Mouse (Mus musculus) hindbrain, embryonic 15.5 days (tissue): ENCODE measurements around the gene Ppp6r2. TPM values are rescaled to one million over a fixed set of nuclear protein-coding genes. Genes with fewer than 3 reads are reported as not detected.

Experiments used
- ATAC-seq: fragments of 200-750 bp; cut with Nextera tagmentation; 2 replicates; pipeline ENCODE4 v1.8.0; 2017; ENCODE audit warnings: low read depth, moderate number of reproducible peaks, moderate TSS enrichment; ENCODE audit not compliant: low FRiP score
- H3K27ac ChIP-seq: fragments of 300-500 bp; sonication (generic); replicated peaks from 2 replicates; pipeline ENCODE4 v1.5.1; 2015; ENCODE audit warnings: mild to moderate bottlenecking, inconsistent platforms
- H3K27me3 ChIP-seq: fragments of 300-500 bp; sonication (generic); 2 replicates; pipeline ENCODE4 v1.6.1; 2015; ENCODE audit warnings: control low read depth, inconsistent platforms
- H3K36me3 ChIP-seq: fragments of 300-500 bp; sonication (generic); 2 replicates; pipeline ENCODE4 v1.6.1; 2015; ENCODE audit warnings: control low read depth, inconsistent platforms
- H3K4me1 ChIP-seq: fragments of 300-500 bp; sonication (generic); replicated peaks from 2 replicates; pipeline ENCODE4 v1.6.1; 2015; ENCODE audit warnings: control low read depth, inconsistent platforms
- H3K4me2 ChIP-seq: fragments of 300-500 bp; sonication (generic); 2 replicates; pipeline ENCODE4 v1.6.1; 2015; ENCODE audit warnings: moderate library complexity, mild to moderate bottlenecking, inconsistent platforms
- H3K4me3 ChIP-seq: fragments of 300-500 bp; sonication (generic); 2 replicates; pipeline ENCODE4 v1.5.1; 2015; ENCODE audit warnings: mild to moderate bottlenecking, inconsistent platforms
- H3K9ac ChIP-seq: fragments of 300-500 bp; sonication (generic); 2 replicates; pipeline ENCODE4 v1.6.1; 2015; ENCODE audit warnings: inconsistent platforms
- H3K9me3 ChIP-seq: fragments of 300-500 bp; sonication (generic); 2 replicates; pipeline ENCODE4 v1.6.1; 2016; ENCODE audit warnings: control low read depth, inconsistent platforms
- WGBS: fragments of 180-500 bp; shearing (Covaris S2); methylation state at CpG from one replicate; pipeline ENCODE4 v1.1.7; 2015; 5-methylcytosine and 5-hydroxymethylcytosine counted together
- polyA plus RNA-seq: library from polyadenylated mRNA; unstranded; fragments of >200 nt; fragmentation: Nextera tagmentation; extraction: Ambion mirVana; gene quantifications from 2 replicates; pipeline ENCODE4 v1.2.1, GENCODE M21; 2015

Ppp6r2 gene
- 71.3 and 73.4 TPM in 2 replicates for polyA plus RNA-seq

GRCm38 (mm10) chr15:89210915-89211715 lies at the start of gene Ppp6r2:
TSS of gene Ppp6r2 (plus strand) at chr15:89211553.
- Histone ChIP-seq H3K4me3 (peak within 1 kb of the TSS; percentile 86), H3K4me1 (peaks cover 33% of the 10 kb centered on the region), H3K27me3 (no peaks in the 10 kb centered on the region), H3K27ac (peak within 1 kb of the TSS; percentile 91), H3K9ac (peak within 1 kb of the TSS; percentile 90), H3K36me3 (peaks cover 7% of the 10 kb centered on the region), H3K4me2 (peak within 1 kb of the TSS; percentile 88), H3K9me3 (no peaks in the 10 kb centered on the region)
- WGBS: 4% methylated on average over 35 of the region's 73 CpGs
- ATAC-seq: peak; percentile 89

DNA sequence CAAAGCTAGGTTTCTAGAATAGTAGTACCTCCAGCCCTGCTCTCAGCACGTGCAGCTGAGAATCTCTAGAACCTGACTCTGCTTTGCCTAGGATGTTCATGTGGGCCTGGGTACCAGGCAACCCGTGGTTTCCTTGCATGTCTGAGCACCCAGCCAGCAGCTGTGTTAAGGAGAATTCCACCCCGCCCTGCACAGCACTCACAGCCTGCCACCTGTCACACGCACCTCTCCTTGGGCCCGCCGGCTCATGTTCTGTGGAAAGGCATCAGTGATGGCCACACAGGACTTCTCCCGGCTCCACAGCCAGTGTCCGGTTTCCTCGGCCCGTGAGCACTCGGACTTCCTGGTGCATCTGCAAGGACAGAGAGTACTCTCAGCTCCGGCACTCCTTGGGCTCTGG lies 45.9 kb upstream of the Ppp6r2 start:
- Histone ChIP-seq H3K36me3 (peaks cover 83% of the 10 kb centered on the region), H3K4me3 (no peak overlapping the region), H3K9ac (no peak overlapping the region), H3K27ac (no peak overlapping the region), H3K27me3 (no peaks in the 10 kb centered on the region), H3K4me1 (peaks cover 19% of the 10 kb centered on the region), H3K9me3 (no peaks in the 10 kb centered on the region), H3K4me2 (no peak overlapping the region)
- 94% methylated on average over 12 of the region's 12 CpGs for WGBS
- ATAC-seq: no peak

DNA sequence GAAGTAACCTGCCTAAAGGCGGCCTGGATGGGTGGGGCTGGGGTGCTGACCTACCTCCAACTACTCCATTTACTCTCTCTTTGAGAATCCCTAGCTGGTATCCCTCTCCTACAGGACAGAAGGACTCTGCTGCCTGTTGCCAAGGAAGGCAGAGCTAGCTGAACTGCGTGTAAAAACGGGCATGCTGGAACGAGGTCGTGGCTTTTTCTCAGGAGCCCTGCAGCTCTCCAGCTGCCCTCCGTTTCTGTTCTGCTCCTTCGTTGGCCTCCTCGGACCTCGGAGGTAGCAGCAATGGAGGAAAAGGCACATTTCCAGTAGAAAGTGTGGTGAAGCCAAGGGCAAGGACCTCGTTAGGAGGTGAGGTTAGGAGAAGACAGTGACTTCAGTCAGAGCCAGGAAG lies 42.4 kb upstream of the Ppp6r2 start:
- peaks cover 48% of the 10 kb centered on the region for H3K36me3 ChIP-seq
- H3K4me1 ChIP-seq: peaks cover 51% of the 10 kb centered on the region
- H3K27ac ChIP-seq: peak overlapping the region; percentile 59
- H3K9ac ChIP-seq: no peak overlapping the region
- no peak for ATAC-seq
- H3K4me2 ChIP-seq: peak overlapping the region; percentile 20
- no peaks in the 10 kb centered on the region for H3K9me3 ChIP-seq
- 52% methylated on average over 10 of the region's 10 CpGs for WGBS
- H3K4me3 ChIP-seq: no peak overlapping the region
- H3K27me3 ChIP-seq: no peaks in the 10 kb centered on the region

GRCm38 (mm10) chr15:89169431-89169830 lies 41.9 kb upstream of the Ppp6r2 start:
- WGBS: 6% methylated on average over 10 of the region's 10 CpGs
- Histone ChIP-seq H3K4me3 (no peak overlapping the region), H3K4me1 (peaks cover 57% of the 10 kb centered on the region), H3K27me3 (no peaks in the 10 kb centered on the region), H3K9me3 (no peaks in the 10 kb centered on the region), H3K9ac (no peak overlapping the region), H3K4me2 (peak overlapping the region; percentile 20), H3K27ac (peak overlapping the region; percentile 59), H3K36me3 (peaks cover 43% of the 10 kb centered on the region)
- peak; percentile 29; the same call in 1 of the 2 replicates for ATAC-seq

GRCm38 (mm10) chr15:89170102-89170501 lies 41.3 kb upstream of the Ppp6r2 start:
- H3K27ac ChIP-seq: peak overlapping the region; percentile 58; the same call in 1 of the 2 replicates
- peaks cover 37% of the 10 kb centered on the region for H3K36me3 ChIP-seq
- no peak overlapping the region for H3K4me2 ChIP-seq
- H3K4me3 ChIP-seq: no peak overlapping the region
- no peak overlapping the region for H3K9ac ChIP-seq
- H3K4me1 ChIP-seq: peaks cover 63% of the 10 kb centered on the region
- no peaks in the 10 kb centered on the region for H3K27me3 ChIP-seq
- 66% methylated on average over 3 of the region's 3 CpGs for WGBS
- no peaks in the 10 kb centered on the region for H3K9me3 ChIP-seq
- ATAC-seq: no peak

DNA sequence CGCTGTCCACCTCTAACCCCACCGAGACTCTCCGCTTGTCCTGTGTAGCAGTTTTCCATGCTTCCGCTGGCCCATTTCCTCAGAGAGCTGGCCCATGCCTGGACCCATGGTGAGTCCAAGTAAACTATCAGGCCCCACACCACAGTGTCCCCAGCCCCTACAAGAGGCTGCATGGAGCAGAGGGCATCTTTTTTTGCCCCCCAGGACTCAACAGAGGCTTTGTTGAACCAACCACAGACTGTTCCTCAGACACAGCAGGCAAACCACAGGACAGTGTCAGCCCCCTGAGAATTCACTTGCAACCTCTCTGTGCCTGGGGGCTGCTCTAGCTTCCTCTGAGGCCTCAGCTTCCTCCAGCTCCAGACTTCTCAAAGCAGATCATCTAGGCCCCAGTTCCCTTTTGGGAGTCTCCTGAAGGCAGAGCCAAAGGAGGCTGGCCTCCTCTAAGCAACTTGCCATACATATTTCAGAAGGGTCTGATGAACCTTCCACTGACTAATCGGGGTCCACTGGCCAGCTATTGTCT lies 39.8 kb upstream of the Ppp6r2 start:
- Histone ChIP-seq H3K9ac (no peak overlapping the region), H3K4me2 (peak overlapping the region; percentile 99; the same call in 1 of the 2 replicates), H3K27me3 (no peaks in the 10 kb centered on the region), H3K4me1 (peaks cover 78% of the 10 kb centered on the region), H3K27ac (no peak overlapping the region), H3K4me3 (no peak overlapping the region), H3K36me3 (peaks cover 22% of the 10 kb centered on the region), H3K9me3 (no peaks in the 10 kb centered on the region)
- 75% methylated on average over 5 of the region's 5 CpGs for WGBS
- ATAC-seq: no peak

- peaks cover 14% of the 10 kb centered on the region for H3K36me3 ChIP-seq
- peak overlapping the region; percentile 80 for H3K27ac ChIP-seq
- peak overlapping the region; percentile 99 for H3K4me2 ChIP-seq
- H3K4me1 ChIP-seq: peaks cover 86% of the 10 kb centered on the region
- peak overlapping the region; percentile 51 for H3K4me3 ChIP-seq
- ATAC-seq: no peak
- WGBS: 24% methylated on average over 17 of the region's 17 CpGs
- H3K9ac ChIP-seq: peak overlapping the region; percentile 60
- no peaks in the 10 kb centered on the region for H3K27me3 ChIP-seq
- H3K9me3 ChIP-seq: no peaks in the 10 kb centered on the region
Observed at GRCm38 (mm10) chr15:89172276-89172935, 38.9 kb upstream of the Ppp6r2 start.

- H3K4me1 ChIP-seq: peaks cover 95% of the 10 kb centered on the region
- no peaks in the 10 kb centered on the region for H3K9me3 ChIP-seq
- H3K4me3 ChIP-seq: peak overlapping the region; percentile 51
- ATAC-seq: peak; percentile 40; the same call in 1 of the 2 replicates
- WGBS: under 1% methylated on average over 65 of the region's 65 CpGs
- no peaks in the 10 kb centered on the region for H3K27me3 ChIP-seq
- peak overlapping the region; percentile 60 for H3K9ac ChIP-seq
- peak overlapping the region; percentile 80 for H3K27ac ChIP-seq
- peak overlapping the region; percentile 99 for H3K4me2 ChIP-seq
- H3K36me3 ChIP-seq: peaks cover 6% of the 10 kb centered on the region; the same call in 1 of the 2 replicates
Observed at GRCm38 (mm10) chr15:89173024-89173905, 38.1 kb upstream of the Ppp6r2 start.

GRCm38 (mm10) chr15:89173906-89174214 lies 37.5 kb upstream of the Ppp6r2 start:
- Histone ChIP-seq H3K9ac (peak overlapping the region; percentile 60), H3K27me3 (no peaks in the 10 kb centered on the region), H3K4me2 (peak overlapping the region; percentile 99), H3K4me1 (peaks cover 98% of the 10 kb centered on the region), H3K27ac (peak overlapping the region; percentile 80; the same call in 1 of the 2 replicates), H3K4me3 (peak overlapping the region; percentile 51), H3K36me3 (peaks cover 5% of the 10 kb centered on the region; the same call in 1 of the 2 replicates), H3K9me3 (no peaks in the 10 kb centered on the region)
- under 1% methylated on average over 15 of the region's 15 CpGs for WGBS
- ATAC-seq: peak; percentile 32; the same call in 1 of the 2 replicates

GRCm38 (mm10) chr15:89174889-89175339 lies 36.4 kb upstream of the Ppp6r2 start:
- Histone ChIP-seq H3K36me3 (no peaks in the 10 kb centered on the region), H3K4me1 (peaks cover 97% of the 10 kb centered on the region), H3K27ac (no peak overlapping the region), H3K4me2 (peak overlapping the region; percentile 99; the same call in 1 of the 2 replicates), H3K4me3 (no peak overlapping the region), H3K27me3 (no peaks in the 10 kb centered on the region), H3K9me3 (no peaks in the 10 kb centered on the region), H3K9ac (no peak overlapping the region)
- no peak for ATAC-seq
- 52% methylated on average over 11 of the region's 11 CpGs for WGBS

GRCm38 (mm10) chr15:89175411-89176155 lies 35.8 kb upstream of the Ppp6r2 start:
- Histone ChIP-seq H3K36me3 (no peaks in the 10 kb centered on the region), H3K4me3 (no peak overlapping the region), H3K9me3 (no peaks in the 10 kb centered on the region), H3K27me3 (no peaks in the 10 kb centered on the region), H3K9ac (no peak overlapping the region), H3K4me2 (no peak overlapping the region), H3K27ac (no peak overlapping the region), H3K4me1 (peaks cover 90% of the 10 kb centered on the region)
- ATAC-seq: no peak
- whole genome bisulfite sequencing: 65% methylated on average over 13 of the region's 13 CpGs
